Mouse (Mus musculus) heart, embryonic 14.5 days (tissue): ENCODE data around the gene Uox. TPM values are rescaled to one million over a fixed set of nuclear protein-coding genes. Genes with fewer than 3 reads are reported as not detected.

ENCODE experiments used
- ATAC-seq: fragments of 200-750 bp; cut with Nextera tagmentation; 2 replicates; pipeline ENCODE4 v1.8.0; 2017; ENCODE audit warnings: low read depth, moderate TSS enrichment; ENCODE audit not compliant: insufficient number of reproducible peaks, insufficient read depth, low FRiP score
- H3K27ac ChIP-seq, 2 experiments: fragments of 200-500 bp in 1 of 2; fragments of 300-500 bp in 1 of 2; sonication (generic) in 1 of 2; replicated peaks in 1 of 2; 2 replicates each; pipeline ENCODE4 v1.5.1; 2012 to 2014; ENCODE audit warnings: low read depth in 2 of 2, low read length in 2 of 2, control low read depth in 1 of 2, mild to moderate bottlenecking in 1 of 2, mixed read lengths in 1 of 2; ENCODE audit not compliant: control insufficient read depth in 1 of 2, insufficient read depth in 1 of 2
- H3K27me3 ChIP-seq: fragments of 300-500 bp; sonication (generic); 2 replicates; pipeline ENCODE4 v1.6.1; 2014; ENCODE audit warnings: mild to moderate bottlenecking, low read length, control low read depth; ENCODE audit not compliant: control insufficient read depth, insufficient read depth
- H3K36me3 ChIP-seq: fragments of 300-500 bp; sonication (generic); 2 replicates; pipeline ENCODE4 v1.6.1; 2014; ENCODE audit warnings: mild to moderate bottlenecking, control low read depth, low read length, mixed read lengths; ENCODE audit not compliant: control insufficient read depth, insufficient read depth
- H3K4me1 ChIP-seq, 2 experiments: fragments of 200-500 bp in 1 of 2; fragments of 300-500 bp in 1 of 2; sonication (generic) in 1 of 2; 2 replicates each; pipeline ENCODE4 v1.6.1; 2012 to 2014; ENCODE audit warnings: low read length in 2 of 2, control low read depth in 1 of 2, mixed read lengths in 1 of 2; ENCODE audit not compliant: control insufficient read depth in 2 of 2, insufficient read depth in 2 of 2
- H3K4me2 ChIP-seq: fragments of 300-500 bp; sonication (generic); 2 replicates; pipeline ENCODE4 v1.6.1; 2014; ENCODE audit warnings: mild to moderate bottlenecking, low read length
- H3K4me3 ChIP-seq, 2 experiments: fragments of 200-500 bp in 1 of 2; fragments of 300-500 bp in 1 of 2; sonication (generic) in 1 of 2; 2 replicates each; pipeline ENCODE4 v1.5.1; 2012 to 2014; ENCODE audit warnings: low read length in 2 of 2, mild to moderate bottlenecking in 2 of 2, control low read depth in 1 of 2, low read depth in 1 of 2, moderate library complexity in 1 of 2; ENCODE audit not compliant: control insufficient read depth in 1 of 2, insufficient read depth in 1 of 2
- H3K9ac ChIP-seq: fragments of 300-500 bp; sonication (generic); 2 replicates; pipeline ENCODE4 v1.6.1; 2014; ENCODE audit warnings: mild to moderate bottlenecking, low read length
- H3K9me3 ChIP-seq: fragments of 300-500 bp; sonication (generic); 2 replicates; pipeline ENCODE4 v1.6.1; 2016; ENCODE audit warnings: low read length, control low read depth; ENCODE audit not compliant: control insufficient read depth
- WGBS: fragments of 180-500 bp; shearing (Covaris S2); extraction: QIAGEN DNeasy Blood & Tissue Kit; methylation state at CpG from one replicate; pipeline ENCODE4 v1.1.7; 2014; 5-methylcytosine and 5-hydroxymethylcytosine counted together
- polyA plus RNA-seq: library from polyadenylated mRNA; unstranded; fragments of >200 nt; fragmentation: Nextera tagmentation; extraction: Ambion mirVana; gene quantifications from 2 replicates; pipeline ENCODE4 v1.2.1, GENCODE M21; 2014

The Uox gene
- polyA plus RNA-seq, 1 experiment from 2014 or later, result not detected

GRCm38 (mm10) chr3:146554816-146555215, 15.4 kb upstream of the Uox start:
- Histone ChIP-seq H3K36me3 (no peaks in the 10 kb centered on the region), H3K9me3 (no peaks in the 10 kb centered on the region), H3K4me2 (no peak overlapping the region), H3K27me3 (no peaks in the 10 kb centered on the region), H3K4me1 (0 out of 4 replicates have a peak, but pooled peaks cover 0 to 2% of the 10 kb centered on the region in 2 experiments), H3K9ac (no peak overlapping the region), H3K4me3 (no peak overlapping the region), H3K27ac (no peak overlapping the region)
- no peak for ATAC-seq
- 76% methylated on average over 7 of the region's 7 CpGs for WGBS

GRCm38 (mm10) chr3:146556567-146556966, 13.7 kb upstream of the Uox start:
- Histone ChIP-seq H3K4me1 (0 out of 4 replicates have a peak, but pooled peaks cover 0 to 2% of the 10 kb centered on the region in 2 experiments), H3K27me3 (no peaks in the 10 kb centered on the region), H3K9me3 (no peaks in the 10 kb centered on the region), H3K27ac (no peak overlapping the region), H3K36me3 (no peaks in the 10 kb centered on the region), H3K4me2 (no peak overlapping the region), H3K9ac (no peak overlapping the region), H3K4me3 (no peak overlapping the region)
- no peak for ATAC-seq
- 80% methylated on average over 1 of the region's 1 CpGs for WGBS

GRCm38 (mm10) chr3:146557507-146557906, 12.7 kb upstream of the Uox start:
- H3K9me3 ChIP-seq, result no peaks in the 10 kb centered on the region
- no peak overlapping the region for H3K9ac ChIP-seq
- H3K4me1 ChIP-seq, result 0 out of 4 replicates have a peak, but pooled peaks cover 0 to 2% of the 10 kb centered on the region in 2 experiments
- no peak for ATAC-seq
- WGBS, result 32% methylated on average over 6 of the region's 6 CpGs
- H3K4me2 ChIP-seq, result no peak overlapping the region
- no peaks in the 10 kb centered on the region for H3K27me3 ChIP-seq
- H3K36me3 ChIP-seq, result no peaks in the 10 kb centered on the region
- H3K27ac ChIP-seq, result no peak overlapping the region
- H3K4me3 ChIP-seq, result no peak overlapping the region

GRCm38 (mm10) chr3:146562936-146563335, 7.3 kb upstream of the Uox start:
- WGBS, result 83% methylated on average over 7 of the region's 7 CpGs

GRCm38 (mm10) chr3:146564268-146565064, 5.8 kb upstream of the Uox start:
- no peak for ATAC-seq
- Histone ChIP-seq H3K4me2 (0 out of 2 replicates have a peak overlapping the region, but pooled peaks have one; percentile 20), H3K4me3 (no peak overlapping the region), H3K36me3 (no peaks in the 10 kb centered on the region), H3K9me3 (no peaks in the 10 kb centered on the region), H3K27me3 (no peaks in the 10 kb centered on the region), H3K27ac (no peak overlapping the region), H3K9ac (no peak overlapping the region), H3K4me1 (no peaks in the 10 kb centered on the region)
- WGBS, result 37% methylated on average over 14 of the region's 14 CpGs

More at GRCm38 (mm10) chr3:146562936-146563335, 7.3 kb upstream of the Uox start:
- H3K27me3 ChIP-seq, result no peaks in the 10 kb centered on the region
- ATAC-seq, result no peak
- no peak overlapping the region for H3K4me3 ChIP-seq
- H3K9me3 ChIP-seq, result no peaks in the 10 kb centered on the region
- no peaks in the 10 kb centered on the region for H3K4me1 ChIP-seq
- no peaks in the 10 kb centered on the region for H3K36me3 ChIP-seq
- no peak overlapping the region for H3K27ac ChIP-seq
- H3K4me2 ChIP-seq, result no peak overlapping the region
- no peak overlapping the region for H3K9ac ChIP-seq

DNA sequence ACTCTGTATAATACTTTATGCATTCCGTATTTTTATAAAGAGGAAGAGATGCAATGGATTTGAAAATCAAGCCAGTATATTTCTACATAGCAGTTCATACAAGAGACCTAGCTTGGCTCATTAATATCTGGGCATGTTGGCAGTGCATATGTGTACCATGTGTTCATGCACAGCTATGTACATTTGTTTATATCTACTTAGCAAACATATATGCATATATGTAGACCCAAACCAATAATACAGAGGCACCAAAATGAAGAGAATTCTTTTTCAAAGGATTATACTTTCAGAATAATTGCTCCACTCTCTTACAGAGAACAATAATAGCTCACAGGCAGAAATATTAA, 5.2 kb upstream of the Uox start:
- no peak for ATAC-seq
- no peaks in the 10 kb centered on the region for H3K27me3 ChIP-seq
- H3K36me3 ChIP-seq, result no peaks in the 10 kb centered on the region
- H3K9me3 ChIP-seq, result no peaks in the 10 kb centered on the region
- H3K4me3 ChIP-seq, result no peak overlapping the region
- no peak overlapping the region for H3K27ac ChIP-seq
- no peak overlapping the region for H3K4me2 ChIP-seq
- no peak overlapping the region for H3K9ac ChIP-seq
- WGBS, result 85% methylated on average over 1 of the region's 1 CpGs
- H3K4me1 ChIP-seq, result no peaks in the 10 kb centered on the region

GRCm38 (mm10) chr3:146567366-146567765, 2.9 kb upstream of the Uox start:
- Histone ChIP-seq H3K36me3 (no peaks in the 10 kb centered on the region), H3K4me1 (no peaks in the 10 kb centered on the region), H3K4me3 (no peak overlapping the region), H3K9me3 (no peaks in the 10 kb centered on the region), H3K9ac (no peak overlapping the region), H3K4me2 (no peak overlapping the region), H3K27me3 (no peaks in the 10 kb centered on the region), H3K27ac (no peak overlapping the region)
- 58% methylated on average over 7 of the region's 7 CpGs for WGBS
- ATAC-seq, result no peak
